Mouse (Mus musculus): ENCODE measurements around the gene Cmas. TPM values are rescaled to one million over a fixed set of nuclear protein-coding genes. Genes with fewer than 3 reads are reported as not detected.
A peak's percentile ranks its signal among the peaks of the same experiment; 100 is the strongest.

Cmas gene
- polyA plus RNA-seq, 1 experiment from 2014 or later, result 139 TPM

GRCm38 (mm10) chr6:142799704-142800374, 43.4 kb downstream of the Cmas start:
- 80% methylated on average over 7 of the region's 7 CpGs for WGBS
- Histone ChIP-seq H3K27me3 (no peaks in the 10 kb centered on the region), H3K36me3 (no peaks in the 10 kb centered on the region), H3K9me3 (replicated peaks) (no peaks in the 10 kb centered on the region), H3K27ac (no peak overlapping the region), H3K4me1 (peaks cover 5% of the 10 kb centered on the region; the same call in 1 of the 2 replicates), H3K9ac (no peak overlapping the region), H3K4me3 (no peak overlapping the region), H3K4me2 (replicated peaks) (no peak overlapping the region)
- ATAC-seq (ENCODE audit: low FRiP score), result no peak

DNA sequence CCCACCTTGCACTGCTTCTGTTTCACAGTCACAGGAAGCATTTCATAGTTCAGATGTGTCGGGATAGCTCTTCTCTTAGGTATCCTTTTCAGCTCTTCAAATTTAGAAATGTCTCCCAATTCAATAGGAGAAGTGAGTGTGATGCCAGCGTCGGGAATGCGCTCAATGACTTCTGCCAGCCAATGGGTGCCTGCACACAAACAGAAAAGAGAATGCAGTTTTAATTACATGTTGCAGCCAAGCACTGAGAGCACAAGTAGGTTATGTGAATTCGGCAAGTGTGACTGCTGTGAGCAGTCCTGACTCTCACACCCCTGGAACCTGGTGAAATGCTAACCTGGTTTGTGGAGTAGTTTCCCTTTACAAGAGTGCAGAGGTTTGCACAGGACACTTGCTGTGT, 45.2 kb downstream of the Cmas start:
- H3K36me3 ChIP-seq, result no peaks in the 10 kb centered on the region
- WGBS, result 86% methylated on average over 5 of the region's 5 CpGs
- no peaks in the 10 kb centered on the region for H3K9me3 ChIP-seq (replicated peaks)
- no peak overlapping the region for H3K27ac ChIP-seq
- no peak overlapping the region for H3K9ac ChIP-seq
- no peak overlapping the region for H3K4me3 ChIP-seq
- H3K4me2 ChIP-seq (replicated peaks), result no peak overlapping the region
- H3K27me3 ChIP-seq, result no peaks in the 10 kb centered on the region
- H3K4me1 ChIP-seq, result peaks cover 5% of the 10 kb centered on the region; the same call in 1 of the 2 replicates
- no peak for ATAC-seq (ENCODE audit: low FRiP score)

DNA sequence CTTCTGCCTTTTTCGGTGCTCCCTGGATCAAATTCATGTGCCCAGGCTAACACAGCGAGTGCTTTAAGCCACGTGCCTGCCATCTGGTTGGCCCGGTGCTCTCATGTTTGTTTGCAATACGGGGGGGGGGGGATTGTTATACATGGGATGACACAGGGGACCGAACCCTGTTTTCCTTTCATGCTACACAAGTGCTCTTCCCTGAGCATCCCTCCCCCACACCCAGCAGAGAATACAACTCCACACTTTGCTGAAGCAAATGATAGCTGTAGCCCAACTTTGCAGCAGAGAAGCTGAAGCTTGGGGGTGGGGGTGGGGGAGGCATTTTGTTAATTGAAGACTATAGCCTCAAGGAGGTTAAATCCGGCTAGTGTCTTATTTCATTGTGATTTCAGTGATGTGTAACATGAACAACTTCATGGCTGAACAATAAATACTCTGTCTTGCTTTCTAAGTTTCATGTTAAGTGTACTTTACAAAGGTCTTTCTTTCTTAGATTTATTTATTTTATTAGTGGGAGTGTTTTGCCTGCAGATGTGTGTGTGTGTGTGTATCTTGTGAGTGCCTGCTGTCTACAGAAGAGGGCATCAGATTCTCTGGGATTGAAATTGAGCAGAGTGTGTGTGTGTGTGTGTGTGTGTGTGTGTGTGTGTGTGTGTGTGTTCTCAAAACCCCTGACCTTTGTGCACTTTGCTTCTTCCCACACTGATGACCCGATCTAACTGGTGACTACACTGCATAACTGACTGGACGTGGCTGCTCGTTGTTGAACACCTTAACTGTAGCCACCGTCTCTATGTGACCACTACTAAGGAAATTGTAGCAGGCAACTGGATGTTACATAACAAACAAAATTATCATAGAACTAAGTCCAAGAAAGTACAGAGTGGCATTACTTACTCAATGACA, 46.4 kb downstream of the Cmas start:
- H3K27me3 ChIP-seq, result no peaks in the 10 kb centered on the region
- no peaks in the 10 kb centered on the region for H3K9me3 ChIP-seq (replicated peaks)
- H3K4me3 ChIP-seq, result no peak overlapping the region
- H3K27ac ChIP-seq, result no peak overlapping the region
- no peak for ATAC-seq (ENCODE audit: low FRiP score)
- WGBS, result 54% methylated on average over 11 of the region's 11 CpGs
- peaks cover 5% of the 10 kb centered on the region; the same call in 1 of the 2 replicates for H3K4me1 ChIP-seq
- H3K4me2 ChIP-seq (replicated peaks), result no peak overlapping the region
- no peak overlapping the region for H3K9ac ChIP-seq
- no peaks in the 10 kb centered on the region for H3K36me3 ChIP-seq

- ATAC-seq (ENCODE audit: low FRiP score), result no peak
These were observed 47.9 kb downstream of the Cmas start, which contains the start of gene Sult6b2 for GRCm38 (mm10) chr6:142804402-142804801. Sult6b2 (minus strand) TSS chr6:142804502.

DNA sequence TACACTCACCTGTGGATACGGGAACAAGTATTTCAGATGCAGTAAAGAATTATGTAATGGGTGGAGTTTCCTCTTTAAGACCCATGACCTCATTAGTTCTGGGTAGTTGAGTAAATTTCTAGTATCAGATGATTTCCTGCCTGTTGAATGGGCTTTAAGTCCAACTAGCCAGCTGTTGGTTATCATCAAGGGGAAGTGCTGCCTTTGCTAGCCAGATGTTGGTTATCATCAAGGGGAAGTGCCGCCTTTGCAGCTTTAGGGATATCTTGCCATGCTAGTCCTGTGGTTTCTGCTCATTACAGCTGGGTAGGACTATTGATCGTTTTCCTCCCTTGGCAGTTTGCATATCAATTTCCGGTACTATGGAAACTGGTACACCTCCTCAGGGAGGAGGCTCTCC, 49.8 kb downstream of the Cmas start:
- Histone ChIP-seq H3K36me3 (no peaks in the 10 kb centered on the region), H3K4me2 (replicated peaks) (no peak overlapping the region), H3K4me3 (no peak overlapping the region), H3K27me3 (no peaks in the 10 kb centered on the region), H3K4me1 (peaks cover 5% of the 10 kb centered on the region; the same call in 1 of the 2 replicates), H3K27ac (no peak overlapping the region), H3K9me3 (replicated peaks) (no peaks in the 10 kb centered on the region), H3K9ac (no peak overlapping the region)
- no peak for ATAC-seq (ENCODE audit: low FRiP score)
- 86% methylated on average over 4 of the region's 4 CpGs for WGBS

More at GRCm38 (mm10) chr6:142804402-142804801, 47.9 kb downstream of the Cmas start, which contains the start of gene Sult6b2:
- H3K36me3 ChIP-seq, result no peaks in the 10 kb centered on the region
- no peak within 1 kb of the TSS for H3K4me2 ChIP-seq (replicated peaks)
- H3K27me3 ChIP-seq, result no peaks in the 10 kb centered on the region
- H3K9ac ChIP-seq, result no peak within 1 kb of the TSS
- no peak within 1 kb of the TSS for H3K4me3 ChIP-seq
- peaks cover 5% of the 10 kb centered on the region; the same call in 1 of the 2 replicates for H3K4me1 ChIP-seq
- H3K9me3 ChIP-seq (replicated peaks), result no peaks in the 10 kb centered on the region
- no peak within 1 kb of the TSS for H3K27ac ChIP-seq

DNA sequence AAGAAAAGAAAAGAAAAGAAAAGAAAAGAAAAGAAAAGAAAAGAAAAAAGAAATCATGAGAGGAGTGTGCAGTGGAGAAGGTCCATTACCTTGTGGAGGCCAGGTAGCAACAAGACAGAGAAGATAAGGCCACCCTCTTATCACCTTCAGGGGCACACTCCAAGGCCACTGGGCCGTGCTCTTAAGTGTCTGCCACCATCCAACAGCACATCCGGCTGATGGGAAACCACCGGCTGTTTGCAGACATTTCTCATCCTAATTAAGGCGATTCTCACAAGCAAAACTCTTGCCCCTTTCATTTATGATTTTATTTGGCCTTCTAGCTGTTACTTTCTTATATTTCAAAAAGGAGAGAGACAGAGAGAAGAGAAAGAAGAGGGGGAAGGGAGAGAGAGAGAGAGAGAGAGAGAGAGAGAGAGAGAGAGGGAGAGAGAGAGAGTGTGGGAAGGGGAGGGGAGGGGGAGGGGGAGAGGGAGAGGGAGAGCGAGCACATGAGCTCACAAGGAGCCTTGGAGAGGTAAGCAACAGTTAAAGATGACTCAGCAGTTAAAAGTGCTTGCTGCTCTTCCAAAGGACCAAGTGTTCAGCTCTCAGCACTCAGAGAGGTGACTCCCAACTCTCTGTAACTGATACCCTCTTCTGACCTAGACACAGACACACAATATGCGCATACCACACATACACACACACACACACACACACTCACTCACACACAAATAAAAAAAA, 53.0 kb downstream of the Cmas start:
- 54% methylated on average over 6 of the region's 6 CpGs for WGBS
- Histone ChIP-seq H3K9ac (no peak overlapping the region), H3K4me3 (no peak overlapping the region), H3K4me2 (replicated peaks) (no peak overlapping the region), H3K4me1 (peaks cover 3% of the 10 kb centered on the region), H3K27me3 (no peaks in the 10 kb centered on the region), H3K36me3 (no peaks in the 10 kb centered on the region), H3K27ac (no peak overlapping the region), H3K9me3 (replicated peaks) (no peaks in the 10 kb centered on the region)
- ATAC-seq (ENCODE audit: low FRiP score), result no peak

DNA sequence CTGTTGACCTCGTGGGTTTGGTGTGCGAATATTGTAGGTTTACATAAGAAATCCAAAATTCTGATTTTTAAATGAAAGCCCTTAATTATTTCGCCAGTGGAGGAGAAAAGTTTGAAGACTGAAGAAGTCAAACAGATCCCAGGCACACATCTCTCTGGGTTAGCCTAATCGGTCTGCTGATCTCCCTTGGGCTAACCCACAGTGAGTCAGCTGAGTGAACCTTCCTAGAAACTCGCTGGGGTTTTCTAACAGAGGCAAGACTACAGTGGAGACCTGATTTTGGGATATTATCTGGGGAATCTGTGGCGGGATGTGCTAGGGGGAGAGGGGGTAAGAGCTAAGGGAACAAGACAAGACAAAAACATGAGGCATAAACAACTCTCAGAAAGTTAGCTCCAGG, 53.8 kb downstream of the Cmas start:
- no peak overlapping the region for H3K9ac ChIP-seq
- H3K9me3 ChIP-seq (replicated peaks), result no peaks in the 10 kb centered on the region
- H3K27ac ChIP-seq, result no peak overlapping the region
- 69% methylated on average over 6 of the region's 6 CpGs for WGBS
- H3K27me3 ChIP-seq, result no peaks in the 10 kb centered on the region
- H3K4me3 ChIP-seq, result no peak overlapping the region
- no peaks in the 10 kb centered on the region for H3K36me3 ChIP-seq
- ATAC-seq (ENCODE audit: low FRiP score), result no peak
- H3K4me1 ChIP-seq, result peaks cover 5% of the 10 kb centered on the region
- H3K4me2 ChIP-seq (replicated peaks), result no peak overlapping the region

GRCm38 (mm10) chr6:142812969-142813368, 56.5 kb downstream of the Cmas start:
- Histone ChIP-seq H3K27me3 (no peaks in the 10 kb centered on the region), H3K4me1 (peaks cover 5% of the 10 kb centered on the region), H3K4me3 (no peak overlapping the region), H3K27ac (no peak overlapping the region), H3K36me3 (no peaks in the 10 kb centered on the region), H3K9ac (no peak overlapping the region), H3K4me2 (replicated peaks) (no peak overlapping the region), H3K9me3 (replicated peaks) (no peaks in the 10 kb centered on the region)
- ATAC-seq (ENCODE audit: low FRiP score), result no peak; the same call in 1 of the 2 replicates
- 41% methylated on average over 5 of the region's 5 CpGs for WGBS

DNA sequence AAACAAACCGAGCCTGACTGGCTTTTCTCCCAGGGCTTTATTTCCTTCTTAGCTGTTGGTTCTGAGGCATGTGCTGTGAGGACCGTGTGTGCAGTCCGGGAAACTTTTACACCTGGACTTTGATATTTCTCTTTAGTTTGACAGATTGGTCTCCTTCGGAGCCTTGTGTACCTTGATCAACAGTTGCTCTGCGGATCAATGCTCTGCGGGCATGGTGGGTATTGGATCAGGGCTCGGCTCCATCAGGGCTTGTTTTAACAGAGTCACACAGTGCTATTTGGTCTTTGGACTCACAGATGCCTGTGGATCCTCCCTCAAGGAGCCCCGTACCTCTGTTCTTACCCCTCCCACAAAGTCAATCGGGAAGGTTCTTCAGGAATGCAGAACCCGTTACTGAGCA, 57.5 kb downstream of the Cmas start:
- no peak overlapping the region for H3K27ac ChIP-seq
- ATAC-seq (ENCODE audit: low FRiP score), result 0 out of 2 replicates have a peak, but pooled peaks have one; percentile 14
- WGBS, result 64% methylated on average over 10 of the region's 10 CpGs
- H3K9ac ChIP-seq, result no peak overlapping the region
- H3K4me1 ChIP-seq, result peaks cover 5% of the 10 kb centered on the region
- no peaks in the 10 kb centered on the region for H3K27me3 ChIP-seq
- H3K4me2 ChIP-seq (replicated peaks), result peak overlapping the region; percentile 54
- no peaks in the 10 kb centered on the region for H3K9me3 ChIP-seq (replicated peaks)
- H3K4me3 ChIP-seq, result no peak overlapping the region
- no peaks in the 10 kb centered on the region for H3K36me3 ChIP-seq

- Histone ChIP-seq H3K4me3 (peak overlapping the region; percentile 30), H3K36me3 (no peaks in the 10 kb centered on the region), H3K4me1 (peaks cover 5% of the 10 kb centered on the region), H3K27me3 (no peaks in the 10 kb centered on the region), H3K27ac (peak overlapping the region; percentile 44; the same call in 1 of the 2 replicates), H3K9ac (peak overlapping the region; percentile 50), H3K9me3 (replicated peaks) (no peaks in the 10 kb centered on the region), H3K4me2 (replicated peaks) (peak overlapping the region; percentile 54)
- ATAC-seq (ENCODE audit: low FRiP score), result peak; percentile 54
- WGBS, result 7% methylated on average over 15 of the region's 15 CpGs
These were observed 58.0 kb downstream of the Cmas start for GRCm38 (mm10) chr6:142814495-142814921.

GRCm38 (mm10) chr6:142815513-142815912, 59.0 kb downstream of the Cmas start:
- Histone ChIP-seq H3K4me3 (no peak overlapping the region), H3K9me3 (replicated peaks) (no peaks in the 10 kb centered on the region), H3K27ac (no peak overlapping the region), H3K27me3 (no peaks in the 10 kb centered on the region), H3K4me1 (peaks cover 5% of the 10 kb centered on the region), H3K36me3 (no peaks in the 10 kb centered on the region), H3K9ac (no peak overlapping the region), H3K4me2 (replicated peaks) (no peak overlapping the region)
- 77% methylated on average over 3 of the region's 3 CpGs for WGBS
- peak; percentile 15; the same call in 1 of the 2 replicates for ATAC-seq (ENCODE audit: low FRiP score)

GRCm38 (mm10) chr6:142818306-142818705, 61.8 kb downstream of the Cmas start:
- peaks cover 2% of the 10 kb centered on the region; the same call in 1 of the 2 replicates for H3K4me1 ChIP-seq
- H3K27me3 ChIP-seq, result no peaks in the 10 kb centered on the region
- H3K4me2 ChIP-seq (replicated peaks), result no peak overlapping the region
- no peaks in the 10 kb centered on the region for H3K9me3 ChIP-seq (replicated peaks)
- WGBS, result 91% methylated on average over 10 of the region's 10 CpGs
- ATAC-seq (ENCODE audit: low FRiP score), result no peak
- no peak overlapping the region for H3K4me3 ChIP-seq
- no peaks in the 10 kb centered on the region for H3K36me3 ChIP-seq
- no peak overlapping the region for H3K27ac ChIP-seq
- H3K9ac ChIP-seq, result no peak overlapping the region

Measured in hindbrain, embryonic 12.5 days (tissue).